Mouse (Mus musculus): ENCODE data around the gene Tmem179. TPM values are rescaled to one million over a fixed set of nuclear protein-coding genes. Genes with fewer than 3 reads are reported as not detected.

Tmem179 gene
- total RNA-seq (2021) = not detected
- long read RNA-seq, experiment 1 = 0 reads
- long read RNA-seq, experiment 2 = 0 reads

DNA sequence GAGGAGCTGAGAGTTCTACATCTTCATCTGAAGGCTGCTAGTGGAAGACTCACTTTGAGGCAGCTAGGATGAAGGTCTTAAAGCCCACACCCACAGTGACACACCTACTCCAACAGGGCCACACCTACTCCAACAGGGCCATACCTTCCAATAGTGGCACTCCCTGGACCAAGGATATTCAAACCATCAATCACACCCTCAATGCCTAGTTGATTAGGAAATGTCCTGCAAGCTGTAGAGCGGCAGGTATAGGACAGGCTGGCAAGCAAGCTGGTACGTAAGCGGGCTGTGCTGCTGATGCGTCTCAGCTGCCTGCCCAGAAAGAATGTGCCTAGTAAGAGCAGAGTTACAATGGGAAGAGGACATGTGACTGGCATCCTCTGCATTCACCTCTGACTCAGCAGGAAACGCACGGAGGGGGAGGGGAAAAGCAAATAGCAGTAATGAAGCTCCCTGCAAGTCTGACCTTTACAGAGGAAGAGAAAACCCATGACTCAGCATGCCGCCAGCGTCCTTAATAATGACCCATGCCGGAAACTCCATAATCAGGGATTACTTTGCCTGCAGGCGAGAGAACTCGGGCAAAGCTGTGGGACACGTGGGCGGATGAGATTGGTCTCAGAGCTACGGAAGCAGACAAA, at the start of gene Tmem179:
Gene Tmem179 (minus strand): TSS at position 51 of the 641 bp plus-strand sequence.
- DNase-seq (ENCODE audit: low spot score) = peak; percentile 11

DNA sequence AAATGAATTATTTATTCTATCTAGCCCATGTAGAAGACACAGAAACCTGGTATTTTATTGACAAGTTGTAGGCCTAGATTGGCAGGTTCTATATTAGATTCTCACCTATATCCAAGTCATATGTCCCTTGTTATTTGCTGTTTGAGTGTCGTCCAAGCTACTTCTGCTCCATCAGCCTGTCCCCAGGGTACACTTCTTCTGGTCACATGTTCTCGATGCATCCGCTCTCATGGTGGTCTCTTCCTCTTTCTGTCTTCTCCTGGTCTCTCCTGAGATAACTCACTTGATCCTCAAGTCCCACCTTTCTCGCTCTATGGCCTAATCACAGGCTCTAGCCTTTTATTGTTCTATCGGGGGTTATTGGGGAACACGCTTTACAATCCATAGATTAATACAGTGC, 46.5 kb upstream of the Tmem179 start:
- no peak for DNase-seq (ENCODE audit: low spot score)

DNA sequence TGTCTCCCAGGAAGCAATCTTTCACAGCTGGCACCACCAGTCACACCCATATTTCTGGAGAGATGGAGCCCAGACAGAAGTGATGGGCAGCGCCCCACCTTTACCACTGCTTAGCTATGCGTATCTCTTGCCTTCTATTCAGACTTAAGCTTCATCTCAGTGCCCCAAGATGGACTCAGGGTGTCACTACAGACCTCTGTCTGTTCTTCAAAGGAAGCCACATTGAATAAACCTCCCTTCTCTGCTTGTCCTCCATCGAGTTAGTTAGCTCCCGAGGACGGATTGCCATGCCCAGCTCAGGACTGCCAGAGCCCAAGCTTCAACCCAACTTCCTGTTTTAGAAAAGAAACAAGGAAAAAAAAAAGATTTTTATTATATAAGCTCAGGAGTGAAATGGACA, 45.9 kb upstream of the Tmem179 start:
- no peak for DNase-seq (ENCODE audit: low spot score)

DNA sequence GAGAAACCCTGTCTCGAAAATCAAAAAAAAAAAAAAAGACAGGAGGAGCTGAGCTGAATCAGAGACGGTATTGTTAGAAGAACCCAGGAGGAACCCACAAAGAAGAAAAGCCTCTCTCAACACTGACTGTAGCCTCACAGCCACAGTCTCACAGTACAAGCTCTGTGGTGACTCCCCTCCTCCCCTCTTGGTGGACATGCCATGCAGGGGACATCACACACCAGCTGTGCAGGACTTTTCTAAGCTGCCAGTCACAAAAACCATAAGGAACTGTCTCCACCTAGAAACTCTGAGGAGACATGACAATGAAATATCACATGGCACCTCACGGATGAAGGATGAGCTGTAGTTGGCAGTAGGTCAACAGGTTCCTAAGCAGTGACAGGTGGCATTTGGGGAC, 44.6 kb upstream of the Tmem179 start:
- DNase-seq (ENCODE audit: low spot score) = no peak

DNA sequence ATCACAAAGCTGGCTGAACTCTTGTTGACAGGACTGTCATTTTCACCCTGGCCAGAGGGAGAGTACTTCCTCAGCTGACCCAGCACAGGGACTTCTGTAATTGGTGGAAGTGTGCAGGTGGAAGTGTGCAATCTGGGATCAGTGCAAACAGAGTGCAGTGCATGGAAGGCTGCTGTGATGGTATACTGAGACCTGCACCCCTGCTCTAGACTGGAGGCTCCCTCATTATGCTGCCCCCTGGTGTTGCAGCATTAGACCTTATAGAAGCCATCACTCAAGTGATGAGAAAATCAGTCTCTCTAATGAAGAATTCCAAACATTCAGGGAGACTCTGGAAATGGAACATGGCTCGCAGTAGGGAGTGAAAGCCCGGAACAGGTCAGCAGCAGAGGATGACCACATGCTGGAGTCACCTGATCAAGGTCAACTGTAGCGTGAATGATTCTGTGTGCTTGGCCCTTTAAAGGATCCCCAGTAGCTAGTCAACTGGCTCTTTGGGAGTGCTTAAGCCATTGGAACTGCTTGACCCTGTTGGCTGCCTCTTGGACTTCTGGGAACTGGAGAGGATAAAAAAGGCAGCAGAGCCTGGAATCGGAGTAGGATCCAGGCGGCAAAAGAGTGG, 43.7 kb upstream of the Tmem179 start:
- DNase-seq (ENCODE audit: low spot score) = no peak

DNA sequence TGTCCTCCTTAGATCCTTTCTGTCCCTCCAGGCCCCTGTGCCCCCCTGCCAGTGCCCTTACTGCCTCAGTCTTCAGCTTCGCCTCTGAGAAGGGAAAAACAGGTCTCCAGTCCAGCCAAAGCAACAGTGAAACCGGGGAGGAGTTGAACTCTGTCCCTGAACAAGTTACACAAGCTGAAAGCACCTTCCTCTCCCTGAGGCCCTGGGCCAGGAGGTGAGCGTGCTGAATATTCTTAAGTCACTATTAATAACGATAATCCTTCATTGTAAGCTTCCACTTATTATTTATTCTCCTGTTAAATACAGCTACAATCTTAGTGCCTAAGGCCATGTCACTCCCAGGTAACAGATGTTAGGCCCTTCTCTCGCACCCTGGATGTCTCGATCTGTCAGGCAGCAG, 43.1 kb upstream of the Tmem179 start:
- no peak for DNase-seq (ENCODE audit: low spot score)

DNA sequence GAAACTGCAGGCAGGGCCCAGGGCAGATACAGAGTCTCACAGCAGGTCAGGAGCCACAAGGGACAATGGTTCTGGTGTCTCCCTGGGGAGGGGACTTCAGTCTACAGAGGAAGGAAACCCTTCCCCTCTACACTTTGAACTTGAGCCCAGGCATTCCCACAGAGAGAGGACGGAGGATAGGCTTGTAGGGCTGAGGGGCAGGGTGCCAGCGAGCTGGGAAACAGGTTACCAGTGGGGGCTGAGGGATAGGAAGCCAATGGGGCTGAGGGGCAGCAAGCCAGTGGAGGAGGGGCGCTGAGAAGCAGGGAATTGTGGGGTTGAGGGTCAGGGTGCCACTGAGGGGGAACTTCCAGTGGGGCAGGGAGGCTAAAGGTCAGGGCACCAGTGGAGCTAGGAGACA, 42.7 kb upstream of the Tmem179 start:
- DNase-seq (ENCODE audit: low spot score) = no peak

DNA sequence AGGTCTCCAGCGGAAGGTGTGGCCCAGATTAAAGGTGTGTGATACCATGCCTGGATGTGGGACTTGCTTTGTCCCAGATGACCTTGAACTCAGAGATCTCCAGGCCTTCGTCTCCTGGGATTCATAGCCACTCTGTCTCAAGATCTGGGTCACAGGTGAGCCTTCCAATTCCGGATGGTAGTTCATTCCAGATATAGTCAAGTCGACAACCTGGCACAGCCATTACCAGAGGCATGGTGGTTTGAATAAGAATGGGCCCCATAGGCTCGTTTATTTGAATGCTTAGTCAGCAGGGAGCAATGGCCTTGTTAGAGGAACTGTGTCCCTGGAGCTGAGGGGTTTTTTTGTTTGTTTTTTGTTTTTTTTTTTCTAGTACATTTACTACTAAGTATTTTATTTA, 40.7 kb upstream of the Tmem179 start:
- DNase-seq (ENCODE audit: low spot score) = no peak

DNA sequence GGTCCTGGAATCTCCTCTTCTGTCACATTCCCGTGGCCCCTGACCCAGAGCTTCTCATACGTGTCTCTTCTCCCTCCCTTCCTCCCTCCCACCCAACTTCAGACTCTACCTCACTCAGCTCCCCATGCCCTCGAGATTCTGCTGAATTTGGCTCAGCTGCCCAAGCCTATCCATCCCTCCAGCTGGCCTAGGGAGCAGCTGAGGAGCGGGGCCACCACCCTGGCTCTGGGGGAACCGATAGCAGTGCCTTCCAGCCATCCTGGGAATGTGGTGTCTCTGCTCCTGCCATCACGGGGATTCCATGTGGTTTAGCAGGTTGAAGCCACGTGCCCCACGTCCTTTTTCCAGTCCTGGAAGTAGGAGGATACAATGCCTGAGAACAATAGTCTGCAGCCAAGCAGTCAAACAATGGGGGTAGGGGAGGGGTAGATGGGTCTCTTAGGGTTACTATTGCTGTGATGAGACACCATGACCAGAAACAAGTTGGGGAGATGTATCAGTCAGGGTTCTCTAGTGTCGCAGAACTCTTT, 40.0 kb upstream of the Tmem179 start:
- DNase-seq (ENCODE audit: low spot score) = no peak

DNA sequence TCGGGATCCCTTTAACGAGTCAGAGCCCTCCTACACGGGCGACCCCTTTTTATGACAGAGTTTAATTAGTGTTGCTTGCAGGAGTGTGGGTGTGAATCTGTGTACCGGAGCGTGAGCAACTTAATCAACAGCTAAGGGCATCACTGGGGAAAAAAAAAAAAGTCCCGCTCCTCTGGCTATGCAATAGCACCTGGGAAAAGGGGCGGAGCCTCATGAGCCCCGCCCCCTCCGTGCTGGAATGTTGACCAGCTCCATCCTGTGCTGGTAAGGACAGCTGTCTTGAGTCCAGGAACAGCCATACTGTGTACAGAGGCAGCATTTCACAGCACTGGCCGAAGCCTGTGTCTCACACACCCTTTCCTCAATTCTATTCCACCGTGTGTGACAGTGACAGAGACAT, 38.4 kb upstream of the Tmem179 start:
- no peak for DNase-seq (ENCODE audit: low spot score)

DNA sequence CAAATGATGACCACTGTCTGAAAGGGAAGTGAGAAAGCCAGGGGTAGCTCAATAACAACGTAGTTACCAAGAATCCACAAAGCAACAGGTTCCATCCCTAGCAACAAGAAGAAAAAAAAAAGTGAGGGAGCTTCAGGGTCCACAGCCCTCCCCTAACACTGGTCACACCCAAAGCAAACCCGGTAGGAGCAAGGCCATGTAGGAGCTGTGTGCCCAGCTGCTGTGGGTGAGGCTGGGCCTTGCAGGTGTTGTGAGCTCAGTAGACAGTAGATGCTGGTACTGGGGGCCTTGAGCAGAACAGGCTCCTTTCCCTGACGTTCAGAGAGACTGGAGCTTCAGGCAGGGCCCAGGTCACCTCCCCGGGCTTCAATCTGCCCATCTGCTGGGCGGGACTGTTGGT, 36.0 kb upstream of the Tmem179 start:
- DNase-seq (ENCODE audit: low spot score) = no peak

DNA sequence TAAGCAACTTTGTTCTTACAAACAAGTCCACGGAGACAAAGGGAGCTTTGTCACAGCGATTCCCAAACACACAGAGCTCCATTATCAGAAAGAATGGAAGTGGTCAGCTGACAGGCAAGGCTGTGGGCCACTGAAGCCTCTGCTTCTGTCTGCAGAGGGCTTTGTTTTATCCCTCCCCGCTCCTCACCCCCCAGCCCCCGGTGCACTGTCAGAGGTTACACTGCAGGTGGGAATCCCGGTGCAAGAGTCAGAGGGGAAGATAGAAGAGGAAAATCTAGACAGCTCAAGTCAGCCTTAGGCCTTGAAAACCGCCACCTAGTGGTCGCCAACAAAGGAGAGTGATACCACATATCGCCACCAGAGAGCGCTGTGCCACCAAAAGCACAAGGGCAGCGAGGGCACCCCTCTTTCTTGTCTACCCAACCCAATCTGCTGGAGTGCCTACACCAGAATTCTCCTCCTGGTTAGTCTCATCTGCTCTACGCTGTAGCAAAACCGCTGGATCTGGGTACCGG, 35.4 kb upstream of the Tmem179 start:
- DNase-seq (ENCODE audit: low spot score) = peak; percentile 89

DNA sequence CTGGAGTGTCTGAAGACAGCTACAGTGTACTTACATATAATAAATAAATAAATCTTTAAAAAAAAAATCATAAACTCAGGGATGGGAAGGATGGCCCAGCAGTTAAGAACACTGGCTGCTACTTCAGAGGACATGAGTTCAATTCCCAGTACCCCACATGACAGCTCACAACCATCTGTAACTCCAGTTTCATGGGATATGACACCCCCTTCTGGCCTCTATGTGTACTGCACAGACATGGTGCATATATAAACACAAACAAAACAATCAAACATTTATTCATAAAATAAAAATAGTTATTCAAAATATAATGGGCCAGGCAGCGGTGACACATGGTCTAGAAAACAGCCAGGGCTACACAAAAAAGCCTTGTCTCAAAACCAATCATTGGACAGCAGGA, 32.7 kb upstream of the Tmem179 start:
- no peak for DNase-seq (ENCODE audit: low spot score)

DNA sequence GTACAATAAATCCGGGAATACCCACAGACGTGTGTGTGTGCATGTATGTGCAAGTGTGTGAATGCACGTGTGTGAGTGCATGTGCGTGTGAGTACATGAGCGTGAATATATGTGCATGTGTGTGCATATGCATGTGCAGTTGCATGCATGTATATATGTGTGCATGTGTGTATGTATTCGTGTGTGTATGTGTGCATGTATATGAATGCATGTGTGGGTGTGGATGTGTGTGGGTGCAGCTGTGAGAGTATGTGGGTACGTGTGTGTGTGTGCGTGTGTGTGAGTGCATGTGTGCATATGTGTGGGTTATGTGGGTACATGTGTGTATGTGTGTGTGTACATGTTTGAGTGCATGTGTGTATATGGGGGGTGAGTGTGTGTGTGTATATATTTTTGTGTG, 29.6 kb upstream of the Tmem179 start:
- no peak for DNase-seq (ENCODE audit: low spot score)

DNA sequence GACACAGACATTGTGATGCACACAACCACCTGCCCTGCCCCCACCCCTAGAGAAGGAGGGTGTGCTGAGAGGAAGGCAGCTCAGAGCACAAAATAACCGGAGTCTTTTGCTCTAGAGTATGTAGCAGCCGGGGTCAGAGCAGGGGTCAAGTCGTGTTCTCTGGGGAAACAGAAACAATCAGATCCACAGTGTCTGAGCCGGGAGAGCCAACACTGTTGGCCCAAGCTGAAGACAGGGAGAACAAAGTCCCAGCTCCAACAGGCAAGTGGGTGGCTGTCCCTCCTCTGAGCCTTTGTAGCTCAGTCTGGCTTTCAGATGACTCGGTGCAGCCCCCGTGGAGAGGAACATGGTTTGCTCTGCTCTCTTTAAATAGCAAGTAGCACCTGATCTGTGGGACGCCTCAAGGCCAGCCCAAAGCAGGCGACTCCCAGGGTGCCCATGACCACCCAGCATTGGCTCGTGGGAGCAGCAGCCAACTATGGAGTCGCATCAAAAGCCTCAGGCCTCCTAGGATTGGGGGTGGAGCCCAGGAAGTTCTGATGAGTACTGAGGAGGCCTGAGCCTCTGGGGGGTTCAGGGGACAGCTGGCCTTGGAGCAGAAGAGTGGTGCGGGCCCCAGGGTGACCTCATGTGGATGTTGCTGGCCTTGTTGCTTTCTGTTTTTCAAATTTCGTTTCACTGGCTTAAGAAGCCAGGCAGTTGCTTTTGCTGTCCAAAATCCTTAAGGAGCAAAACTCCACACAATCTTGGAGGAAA, 28.6 kb upstream of the Tmem179 start:
- DNase-seq (ENCODE audit: low spot score) = peak; percentile 16

DNA sequence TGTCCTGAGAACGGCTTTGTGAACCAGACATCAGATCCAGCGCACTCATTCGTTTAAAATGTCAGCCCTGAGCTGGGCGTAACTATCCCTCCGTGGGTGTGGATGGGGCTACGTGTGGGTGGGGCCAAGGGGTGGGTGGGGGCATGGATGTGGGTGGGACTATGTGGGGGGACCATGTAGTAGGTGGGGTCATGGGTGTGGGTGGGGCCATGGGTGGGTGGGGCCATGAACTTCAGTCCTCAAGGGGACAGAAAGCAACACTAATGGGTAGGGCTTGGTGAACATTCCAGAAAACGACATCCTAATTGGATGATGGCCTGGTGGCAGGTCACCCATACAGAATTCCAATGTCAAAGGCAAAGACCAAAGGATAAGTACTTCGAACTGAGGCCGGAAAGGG, 27.4 kb upstream of the Tmem179 start:
- no peak for DNase-seq (ENCODE audit: low spot score)

DNA sequence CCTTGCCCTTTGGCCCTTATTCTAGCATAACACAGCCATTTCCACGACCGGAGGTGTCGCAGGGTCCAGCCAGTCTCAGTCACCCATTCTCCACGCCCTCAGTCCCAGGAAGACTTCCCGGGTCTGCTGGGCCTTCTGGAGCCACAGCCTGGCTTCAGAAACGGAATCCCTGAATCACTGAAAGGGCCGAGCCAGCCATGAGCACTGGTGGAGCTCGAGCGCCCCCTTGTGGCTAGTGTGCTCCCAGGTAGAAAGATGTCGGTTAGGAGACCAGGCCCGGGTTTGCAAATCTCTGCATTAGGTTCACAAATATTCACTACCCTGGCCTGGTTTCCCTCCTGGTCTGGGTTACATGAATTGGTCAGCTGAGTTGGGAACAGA, 26.4 kb upstream of the Tmem179 start:
- DNase-seq (ENCODE audit: low spot score) = peak; percentile 88

DNA sequence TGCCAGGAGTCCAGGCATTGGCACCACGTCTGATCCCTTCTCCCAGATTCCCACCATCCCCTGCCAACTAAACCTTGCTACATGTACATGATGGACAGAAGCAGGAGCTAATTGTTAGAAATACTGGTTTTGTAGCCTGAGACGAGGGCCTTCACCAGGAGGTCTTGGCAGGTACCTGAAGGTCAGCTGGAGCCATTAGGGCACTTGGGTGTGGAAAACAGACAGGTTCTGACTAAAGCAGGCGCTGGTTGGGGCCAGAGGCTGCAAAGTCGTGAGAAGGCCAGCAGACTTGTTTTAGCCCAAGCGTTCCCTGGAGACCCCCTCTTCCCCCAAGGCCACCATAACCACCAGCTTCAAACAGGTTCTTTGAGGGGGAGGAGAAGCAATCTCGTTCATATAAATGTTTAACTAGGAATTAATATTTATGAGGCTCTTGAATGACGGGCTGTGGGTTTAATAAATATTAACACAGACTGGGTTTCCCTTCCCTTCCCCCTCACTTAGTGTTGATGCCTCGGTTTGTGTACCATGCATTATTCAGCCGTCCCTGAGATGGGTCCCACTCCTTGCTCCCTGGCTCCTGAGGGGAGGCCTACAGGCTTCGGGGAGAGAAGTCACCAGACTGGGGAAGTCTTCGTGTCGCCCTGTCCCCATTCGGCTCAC, 25.8 kb upstream of the Tmem179 start:
- no peak for DNase-seq (ENCODE audit: low spot score)

DNA sequence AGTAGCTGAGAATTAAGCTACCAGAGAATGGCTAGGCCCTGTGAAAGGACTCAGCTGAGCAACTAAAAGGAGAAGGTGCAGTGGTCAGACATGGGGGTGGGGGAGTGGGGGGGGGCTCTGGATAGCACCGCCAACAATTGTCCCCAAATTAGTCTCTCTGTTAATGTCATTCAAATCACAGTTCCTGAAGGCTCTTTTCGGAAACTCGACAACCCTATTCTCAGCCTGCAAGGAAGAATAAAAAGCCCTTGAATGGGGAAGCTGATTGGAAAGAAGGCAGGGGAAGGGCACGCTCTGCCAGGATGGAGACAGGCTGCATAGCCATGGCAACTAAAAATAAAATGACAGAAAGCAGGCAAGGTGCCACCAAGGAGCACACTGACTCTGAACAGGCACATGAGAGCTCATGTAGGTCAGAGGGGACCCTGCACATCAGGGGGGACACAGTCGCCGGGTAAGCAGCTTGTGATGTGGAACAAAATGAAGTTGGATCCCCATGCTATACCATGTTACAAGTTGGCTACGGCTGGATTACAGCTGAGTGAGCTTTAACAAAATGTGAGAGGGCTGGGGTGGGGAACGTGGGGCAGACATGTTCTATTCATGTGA, 25.0 kb upstream of the Tmem179 start:
- no peak for DNase-seq (ENCODE audit: low spot score)

DNA sequence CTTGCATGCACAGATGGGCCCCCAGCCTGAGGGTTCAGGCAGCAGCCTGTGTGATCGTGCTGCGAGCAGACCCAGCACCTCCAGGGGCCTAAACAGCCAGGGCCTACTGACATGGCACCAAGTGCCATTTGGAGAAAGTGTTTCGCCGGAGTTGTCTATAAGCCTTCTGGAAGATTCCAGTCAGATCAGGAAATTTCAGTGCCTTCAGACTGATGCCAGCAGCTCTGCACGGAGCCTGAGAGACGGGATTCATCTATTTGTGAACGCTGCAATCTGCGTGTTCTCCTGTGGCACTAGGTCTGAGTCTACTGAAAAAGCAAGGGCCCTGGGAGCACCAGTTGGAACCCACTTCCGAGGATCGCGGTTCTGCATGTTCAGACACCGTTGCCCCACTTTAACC, 23.8 kb upstream of the Tmem179 start:
- no peak for DNase-seq (ENCODE audit: low spot score)

DNA sequence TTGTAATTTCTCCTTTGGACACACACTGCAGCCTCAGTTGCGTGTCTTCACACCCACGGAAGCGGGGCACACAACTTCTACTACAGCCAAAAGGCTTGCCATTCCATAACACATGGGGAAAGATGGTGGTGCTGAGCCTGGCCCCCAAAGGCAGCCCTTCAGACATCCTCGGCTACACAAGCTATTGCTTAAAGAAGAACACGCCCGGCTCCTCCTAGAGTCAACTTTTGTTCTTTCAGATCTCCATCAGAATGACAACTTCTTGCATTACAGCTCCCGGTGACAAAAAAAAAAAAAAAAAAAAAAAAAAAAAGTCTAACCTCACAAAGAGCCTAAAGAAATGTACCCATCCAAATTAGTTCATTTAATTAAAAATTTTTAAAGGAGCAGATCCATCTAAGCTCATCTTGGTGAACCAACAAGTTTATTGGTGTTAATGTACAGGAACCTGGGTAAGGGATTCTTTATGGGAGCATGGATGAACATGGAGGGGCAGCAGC, 23.0 kb upstream of the Tmem179 start:
- no peak for DNase-seq (ENCODE audit: low spot score)

All from gastrocnemius, adult 18-20 months (tissue).